Mouse (Mus musculus) neural tube, embryonic 14.5 days (tissue): ENCODE results near the gene Arhgef16. TPM values are rescaled to one million over a fixed set of nuclear protein-coding genes. Genes with fewer than 3 reads are reported as not detected.

Experiments
- ATAC-seq: fragments of 200-750 bp; cut with Nextera tagmentation; 2 replicates; pipeline ENCODE4 v1.8.0; 2017; ENCODE audit warnings: low read depth, mild to moderate bottlenecking, moderate TSS enrichment, moderate library complexity
- H3K27ac ChIP-seq: fragments of 300-500 bp; sonication (generic); 2 replicates; pipeline ENCODE4 v1.5.1; 2014; ENCODE audit warnings: low read depth, mild to moderate bottlenecking, control low read depth, low read length, moderate library complexity, mixed read lengths
- H3K27me3 ChIP-seq: fragments of 300-500 bp; sonication (generic); 2 replicates; pipeline ENCODE4 v1.6.1; 2014; ENCODE audit warnings: low read length; ENCODE audit not compliant: control insufficient read depth, insufficient read depth
- H3K36me3 ChIP-seq: fragments of 300-500 bp; sonication (generic); 2 replicates; pipeline ENCODE4 v1.6.1; 2014; ENCODE audit warnings: low read length, mixed read lengths; ENCODE audit not compliant: control insufficient read depth, insufficient read depth
- H3K4me1 ChIP-seq: fragments of 300-500 bp; sonication (generic); 2 replicates; pipeline ENCODE4 v1.6.1; 2014; ENCODE audit warnings: low read length; ENCODE audit not compliant: control insufficient read depth, insufficient read depth
- H3K4me2 ChIP-seq: fragments of 300-500 bp; sonication (generic); 2 replicates; pipeline ENCODE4 v1.6.1; 2014; ENCODE audit warnings: mild to moderate bottlenecking, low read depth, low read length, control low read depth
- H3K4me3 ChIP-seq: fragments of 300-500 bp; sonication (generic); 2 replicates; pipeline ENCODE4 v1.5.1; 2014; ENCODE audit warnings: low read depth, low read length, control low read depth, mixed read lengths
- H3K9ac ChIP-seq: fragments of 300-500 bp; sonication (generic); replicated peaks from 2 replicates; pipeline ENCODE4 v1.6.1; 2014; ENCODE audit warnings: low read depth, mild to moderate bottlenecking, control low read depth, low read length, mixed read lengths
- H3K9me3 ChIP-seq: fragments of 300-500 bp; sonication (generic); 2 replicates; pipeline ENCODE4 v1.6.1; 2016; ENCODE audit warnings: low read length; ENCODE audit not compliant: control insufficient read depth
- WGBS: fragments of 180-500 bp; shearing (Covaris S2); extraction: QIAGEN DNeasy Blood & Tissue Kit; methylation state at CpG from one replicate; pipeline ENCODE4 v1.1.7; 2014; 5-methylcytosine and 5-hydroxymethylcytosine counted together
- polyA plus RNA-seq: library from polyadenylated mRNA; unstranded; fragments of >200 nt; fragmentation: Nextera tagmentation; extraction: Ambion mirVana; gene quantifications from 2 replicates; pipeline ENCODE4 v1.2.1, GENCODE M21; 2014

Gene Arhgef16
- polyA plus RNA-seq, 1 experiment from 2014 or later, result 0.46 TPM

DNA sequence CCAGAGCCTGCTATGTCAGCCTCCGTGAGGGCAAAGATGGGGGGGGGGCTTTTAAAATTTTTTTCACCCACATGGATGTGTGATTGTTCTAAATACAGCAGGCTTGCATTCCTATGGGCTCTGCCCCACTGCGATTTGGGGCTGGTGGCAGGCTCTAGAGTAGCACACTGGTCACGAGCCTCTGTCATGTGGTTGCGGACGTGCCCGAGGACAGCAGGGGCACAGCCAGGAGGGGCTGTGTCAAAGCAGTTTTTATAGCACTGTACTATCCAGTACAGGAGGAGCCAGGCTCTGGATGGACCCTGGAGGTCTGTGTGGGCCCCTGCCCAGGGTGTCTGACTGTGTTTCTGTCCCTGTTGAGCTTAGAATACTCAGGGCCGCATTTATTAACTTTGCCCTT, 28.5 kb upstream of the Arhgef16 start:
- no peak overlapping the region for H3K4me2 ChIP-seq
- no peak overlapping the region for H3K9ac ChIP-seq
- WGBS, result 66% methylated on average over 7 of the region's 7 CpGs
- H3K27ac ChIP-seq, result no peak overlapping the region
- H3K9me3 ChIP-seq, result no peaks in the 10 kb centered on the region
- no peak overlapping the region for H3K4me3 ChIP-seq
- ATAC-seq, result no peak
- H3K4me1 ChIP-seq, result peaks cover 25% of the 10 kb centered on the region
- peaks cover 5% of the 10 kb centered on the region; the same call in 1 of the 2 replicates for H3K27me3 ChIP-seq
- H3K36me3 ChIP-seq, result no peaks in the 10 kb centered on the region

GRCm38 (mm10) chr4:154328836-154329235, 27.4 kb upstream of the Arhgef16 start:
- peak; percentile 63; the same call in 1 of the 2 replicates for ATAC-seq
- peaks cover 21% of the 10 kb centered on the region for H3K4me1 ChIP-seq
- H3K4me2 ChIP-seq, result no peak overlapping the region
- 2% methylated on average over 6 of the region's 6 CpGs for WGBS
- no peaks in the 10 kb centered on the region for H3K9me3 ChIP-seq
- H3K4me3 ChIP-seq, result no peak overlapping the region
- peaks cover 4% of the 10 kb centered on the region; the same call in 1 of the 2 replicates for H3K27me3 ChIP-seq
- H3K9ac ChIP-seq, result no peak overlapping the region
- H3K36me3 ChIP-seq, result no peaks in the 10 kb centered on the region
- H3K27ac ChIP-seq, result no peak overlapping the region

GRCm38 (mm10) chr4:154328431-154328830, 27.0 kb upstream of the Arhgef16 start:
- Histone ChIP-seq H3K36me3 (no peaks in the 10 kb centered on the region), H3K27me3 (peaks cover 2% of the 10 kb centered on the region; the same call in 1 of the 2 replicates), H3K9me3 (no peaks in the 10 kb centered on the region), H3K9ac (no peak overlapping the region), H3K27ac (no peak overlapping the region), H3K4me1 (peaks cover 18% of the 10 kb centered on the region), H3K4me2 (no peak overlapping the region), H3K4me3 (no peak overlapping the region)
- 4% methylated on average over 20 of the region's 20 CpGs for WGBS
- ATAC-seq, result no peak

DNA sequence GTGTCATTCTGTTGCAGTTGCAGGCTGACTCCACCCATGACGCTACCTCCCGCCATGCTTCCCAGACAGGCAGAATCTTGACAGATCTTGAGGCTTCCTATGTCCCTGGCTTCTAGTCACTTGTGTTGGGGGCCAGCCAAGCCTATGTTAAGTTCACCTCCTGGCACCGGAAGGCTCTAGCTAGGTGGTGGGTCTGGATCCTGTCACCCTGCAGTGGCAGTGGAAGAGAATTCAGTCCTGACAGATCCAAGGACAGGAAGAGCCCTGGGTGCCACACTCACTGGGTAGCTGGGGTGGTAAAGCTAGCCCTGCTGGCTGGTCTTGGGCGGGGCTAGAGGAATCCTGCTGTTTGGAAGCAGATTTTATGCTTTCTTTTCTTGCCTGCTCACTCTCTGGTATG, 23.9 kb upstream of the Arhgef16 start:
- H3K9ac ChIP-seq, result no peak overlapping the region
- H3K4me1 ChIP-seq, result no peaks in the 10 kb centered on the region
- ATAC-seq, result no peak
- WGBS, result 66% methylated on average over 4 of the region's 4 CpGs
- no peak overlapping the region for H3K4me2 ChIP-seq
- no peaks in the 10 kb centered on the region for H3K36me3 ChIP-seq
- H3K4me3 ChIP-seq, result no peak overlapping the region
- no peak overlapping the region for H3K27ac ChIP-seq
- H3K9me3 ChIP-seq, result no peaks in the 10 kb centered on the region
- peaks cover 2% of the 10 kb centered on the region; the same call in 1 of the 2 replicates for H3K27me3 ChIP-seq

- 0 out of 2 replicates have a peak overlapping the region, but pooled peaks have one; percentile 22 for H3K27ac ChIP-seq
- no peaks in the 10 kb centered on the region for H3K4me1 ChIP-seq
- 71% methylated on average over 11 of the region's 11 CpGs for WGBS
- no peak overlapping the region for H3K4me3 ChIP-seq
- ATAC-seq, result no peak
- no peak overlapping the region for H3K9ac ChIP-seq
- H3K36me3 ChIP-seq, result no peaks in the 10 kb centered on the region
- no peaks in the 10 kb centered on the region for H3K9me3 ChIP-seq
- no peaks in the 10 kb centered on the region for H3K27me3 ChIP-seq
- no peak overlapping the region for H3K4me2 ChIP-seq
Measured at GRCm38 (mm10) chr4:154313622-154313967, 12.1 kb upstream of the Arhgef16 start.

DNA sequence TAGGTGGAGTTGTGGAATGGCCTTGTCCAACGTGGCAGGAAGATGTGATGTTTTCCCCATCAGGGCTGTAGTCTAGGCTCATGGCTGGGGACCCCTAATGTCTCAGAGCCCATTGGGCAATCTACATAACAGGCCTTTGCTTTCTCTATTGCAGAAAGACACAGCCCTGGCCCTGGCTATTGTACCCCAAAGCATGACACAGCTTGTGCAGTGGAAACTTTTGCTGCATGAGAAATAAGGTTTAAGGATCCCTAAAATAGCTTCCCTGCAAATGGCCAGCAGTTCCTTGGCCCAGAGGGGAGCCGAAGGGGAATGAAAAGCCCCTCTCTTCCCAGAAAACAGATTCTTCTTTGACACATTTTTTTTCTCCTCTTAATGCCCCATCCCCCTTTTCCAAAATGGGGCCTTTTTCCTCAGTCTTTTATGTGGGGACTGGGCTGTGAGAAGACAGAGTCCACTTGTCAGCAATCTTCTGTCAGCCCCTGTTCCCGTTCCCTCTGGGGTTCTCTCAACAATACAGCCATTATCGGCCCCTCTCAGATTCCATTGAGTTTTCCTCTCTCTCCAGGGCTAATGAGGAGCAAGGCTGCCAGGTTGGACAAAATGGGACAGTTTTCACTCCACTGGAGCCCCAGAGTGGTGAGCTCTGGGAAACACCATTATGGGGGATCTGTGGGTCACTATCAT, 11.6 kb upstream of the Arhgef16 start:
- H3K9ac ChIP-seq, result no peak overlapping the region
- WGBS, result 41% methylated on average over 4 of the region's 4 CpGs
- no peaks in the 10 kb centered on the region for H3K4me1 ChIP-seq
- H3K36me3 ChIP-seq, result no peaks in the 10 kb centered on the region
- peak; percentile 54; the same call in 1 of the 2 replicates for ATAC-seq
- peak overlapping the region; percentile 22; the same call in 1 of the 2 replicates for H3K27ac ChIP-seq
- no peaks in the 10 kb centered on the region for H3K9me3 ChIP-seq
- H3K4me2 ChIP-seq, result no peak overlapping the region
- no peaks in the 10 kb centered on the region for H3K27me3 ChIP-seq
- H3K4me3 ChIP-seq, result no peak overlapping the region

DNA sequence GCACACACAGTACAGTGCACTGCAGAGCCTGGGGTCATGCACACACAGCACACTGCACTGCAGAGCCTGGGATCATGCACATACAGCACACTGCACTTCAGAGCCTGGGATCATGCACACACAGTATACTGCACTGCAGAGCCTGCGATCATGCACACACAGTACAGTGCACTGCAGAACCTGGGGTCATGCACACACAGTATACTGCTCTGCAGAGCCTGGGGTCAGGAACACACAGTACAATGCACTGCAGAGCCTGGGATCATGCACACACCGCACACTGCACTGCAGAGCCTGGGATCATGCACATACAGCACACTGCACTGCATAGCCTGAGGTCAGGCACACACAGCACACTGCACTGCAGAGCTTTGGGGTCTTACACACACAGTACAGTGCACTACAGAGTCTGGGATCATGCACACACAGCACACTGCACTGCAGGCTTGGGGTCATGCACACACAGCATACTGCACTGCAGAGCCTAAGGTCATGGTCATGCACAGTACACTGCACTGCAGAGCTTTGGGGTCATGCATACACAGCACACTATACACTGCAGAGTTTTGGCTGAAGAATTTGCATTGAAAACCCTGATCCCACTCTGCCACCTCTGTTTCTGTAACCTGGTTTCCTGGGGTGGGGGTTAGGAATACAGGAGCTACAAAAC, 10.8 kb upstream of the Arhgef16 start:
- H3K4me1 ChIP-seq, result no peaks in the 10 kb centered on the region
- H3K9me3 ChIP-seq, result no peaks in the 10 kb centered on the region
- ATAC-seq, result peak; percentile 38; the same call in 1 of the 2 replicates
- no peak overlapping the region for H3K4me3 ChIP-seq
- H3K36me3 ChIP-seq, result no peaks in the 10 kb centered on the region
- no peak overlapping the region for H3K4me2 ChIP-seq
- no peaks in the 10 kb centered on the region for H3K27me3 ChIP-seq
- H3K27ac ChIP-seq, result peak overlapping the region; percentile 6; the same call in 1 of the 2 replicates
- 86% methylated on average over 2 of the region's 2 CpGs for WGBS
- no peak overlapping the region for H3K9ac ChIP-seq

DNA sequence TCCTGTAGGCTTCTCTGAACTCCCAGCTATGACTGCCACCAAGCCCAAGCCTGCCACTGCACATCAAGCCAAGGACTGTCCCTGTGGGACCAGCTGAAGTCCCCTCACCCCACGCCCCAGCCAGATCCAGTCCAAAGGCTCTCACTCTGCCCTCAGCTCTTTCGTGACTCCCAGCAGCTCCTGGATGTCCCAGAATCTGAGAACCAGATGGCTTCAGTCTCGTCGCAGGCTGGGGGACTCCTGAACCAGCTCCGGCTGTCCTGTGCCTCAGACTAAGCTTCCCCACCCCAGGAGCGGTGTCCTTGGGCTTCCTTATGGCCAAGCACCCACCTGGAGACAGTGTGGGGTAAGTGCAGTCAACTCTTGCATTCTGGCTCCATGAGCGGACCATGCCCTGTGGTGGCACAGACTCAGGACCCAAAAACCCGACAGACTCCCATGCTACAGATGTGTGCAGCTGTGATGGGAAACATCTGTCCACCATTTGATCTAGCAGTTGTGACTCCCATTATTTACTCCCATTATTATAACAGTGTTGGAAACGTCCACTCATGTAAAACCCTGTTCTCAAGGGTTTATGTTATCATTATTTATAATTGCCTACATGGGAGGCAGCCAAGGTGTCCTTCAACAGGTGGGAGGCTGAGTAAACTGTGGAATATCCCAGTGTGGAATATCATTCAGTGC, 9.2 kb upstream of the Arhgef16 start:
- WGBS, result 83% methylated on average over 9 of the region's 9 CpGs
- Histone ChIP-seq H3K4me2 (no peak overlapping the region), H3K27me3 (no peaks in the 10 kb centered on the region), H3K36me3 (no peaks in the 10 kb centered on the region), H3K27ac (no peak overlapping the region), H3K4me1 (no peaks in the 10 kb centered on the region), H3K9ac (no peak overlapping the region), H3K9me3 (no peaks in the 10 kb centered on the region), H3K4me3 (no peak overlapping the region)
- ATAC-seq, result no peak

DNA sequence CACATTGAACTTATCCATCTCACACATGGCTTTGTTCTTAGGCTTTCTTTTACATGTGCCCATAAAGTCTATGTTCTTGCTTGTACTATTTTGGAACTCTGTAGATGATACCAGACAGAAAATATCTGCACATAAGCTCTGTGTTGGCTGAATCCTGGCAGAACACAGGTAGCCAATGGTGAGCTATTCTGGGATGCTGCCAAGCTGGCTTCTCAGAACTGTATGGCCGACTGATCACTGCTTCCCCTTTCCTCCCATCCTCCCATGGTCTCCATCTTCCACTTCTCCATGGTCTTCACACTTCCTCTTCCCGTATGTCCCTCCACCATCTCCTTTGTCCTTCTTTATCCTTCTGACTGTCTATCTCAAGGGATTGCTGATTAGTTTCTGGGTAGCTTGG, 7.7 kb upstream of the Arhgef16 start:
- Histone ChIP-seq H3K9ac (no peak overlapping the region), H3K9me3 (no peaks in the 10 kb centered on the region), H3K4me2 (no peak overlapping the region), H3K4me3 (no peak overlapping the region), H3K27ac (no peak overlapping the region), H3K4me1 (no peaks in the 10 kb centered on the region), H3K27me3 (no peaks in the 10 kb centered on the region), H3K36me3 (no peaks in the 10 kb centered on the region)
- WGBS, result 94% methylated on average over 2 of the region's 2 CpGs
- no peak for ATAC-seq
